Mouse (Mus musculus) embryonic facial prominence, embryonic 11.5 days (tissue): ENCODE measurements around the gene Olfr1193. TPM values are rescaled to one million over a fixed set of nuclear protein-coding genes. Genes with fewer than 3 reads are reported as not detected.
"Not testable (repeated sequence)": the region's sequence is repeated elsewhere in the genome, so short reads cannot be mapped to it uniquely, and the experiment has no call there.

ENCODE experiments used
- ATAC-seq: fragments of 200-750 bp; cut with Nextera tagmentation; replicated peaks from 2 replicates; pipeline ENCODE4 v1.8.0; 2017; ENCODE audit warnings: low read depth; ENCODE audit not compliant: insufficient number of reproducible peaks, low FRiP score, low TSS enrichment
- DNase-seq: peaks from one replicate; pipeline ENCODE4 v3.0.0-alpha.2; 2015; ENCODE audit warnings: low spot score
- H3K27ac ChIP-seq: fragments of 300-500 bp; sonication (generic); replicated peaks from 2 replicates; pipeline ENCODE4 v1.5.1; 2014; ENCODE audit warnings: mild to moderate bottlenecking, low read depth, low read length, control low read depth
- H3K27me3 ChIP-seq: fragments of 300-500 bp; sonication (generic); 2 replicates; pipeline ENCODE4 v1.6.1; 2014; ENCODE audit warnings: mild to moderate bottlenecking, low read length, moderate library complexity, mixed read lengths; ENCODE audit not compliant: control insufficient read depth, insufficient read depth
- H3K36me3 ChIP-seq: fragments of 300-500 bp; sonication (generic); replicated peaks from 2 replicates; pipeline ENCODE4 v1.6.1; 2014; ENCODE audit warnings: low read depth, mild to moderate bottlenecking, low read length, moderate library complexity, mixed read lengths; ENCODE audit not compliant: control insufficient read depth, insufficient read depth
- H3K4me1 ChIP-seq: fragments of 300-500 bp; sonication (generic); 2 replicates; pipeline ENCODE4 v1.6.1; 2014; ENCODE audit warnings: low read length, mixed read lengths; ENCODE audit not compliant: control insufficient read depth, insufficient read depth
- H3K4me2 ChIP-seq: fragments of 300-500 bp; sonication (generic); 2 replicates; pipeline ENCODE4 v1.6.1; 2014; ENCODE audit warnings: low read depth, mild to moderate bottlenecking, control low read depth, low read length, moderate library complexity
- H3K4me3 ChIP-seq: fragments of 300-500 bp; sonication (generic); 2 replicates; pipeline ENCODE4 v1.5.1; 2014; ENCODE audit warnings: low read depth, low read length, control low read depth
- H3K9ac ChIP-seq: fragments of 300-500 bp; sonication (generic); replicated peaks from 2 replicates; pipeline ENCODE4 v1.6.1; 2014; ENCODE audit warnings: mild to moderate bottlenecking, control low read depth, low read length
- H3K9me3 ChIP-seq: fragments of 300-500 bp; sonication (generic); replicated peaks from 2 replicates; pipeline ENCODE4 v1.6.1; 2016; ENCODE audit warnings: mild to moderate bottlenecking, low read length, inconsistent platforms, mixed read lengths; ENCODE audit not compliant: control insufficient read depth
- WGBS: fragments of 180-500 bp; shearing (Covaris S2); extraction: QIAGEN DNeasy Blood & Tissue Kit; methylation state at CpG from one replicate; pipeline ENCODE4 v1.1.7; 2014; 5-methylcytosine and 5-hydroxymethylcytosine counted together
- polyA plus RNA-seq: library from polyadenylated mRNA; unstranded; fragments of >200 nt; fragmentation: Nextera tagmentation; extraction: Ambion mirVana; gene quantifications from 2 replicates; pipeline ENCODE4 v1.2.1, GENCODE M21; 2014

Gene Olfr1193
- polyA plus RNA-seq: not detected in 2 replicates

GRCm38 (mm10) chr2:88675328-88675727 lies at the start of gene Olfr1193:
TSS of gene Olfr1193 (plus strand) at chr2:88675628.
- not testable (repeated sequence) for H3K27me3 ChIP-seq, H3K36me3 ChIP-seq, H3K4me2 ChIP-seq, H3K9me3 ChIP-seq, H3K4me3 ChIP-seq, DNase-seq, H3K9ac ChIP-seq, H3K4me1 ChIP-seq, H3K27ac ChIP-seq, ATAC-seq

GRCm38 (mm10) chr2:88640242-88640641 lies 35.2 kb upstream of the Olfr1193 start, which contains the start of gene Olfr1191-ps1:
TSS of gene Olfr1191-ps1 (plus strand) at chr2:88640542.
- not testable (repeated sequence) for H3K9ac ChIP-seq, DNase-seq, H3K9me3 ChIP-seq, H3K4me1 ChIP-seq, H3K4me2 ChIP-seq, ATAC-seq, H3K4me3 ChIP-seq, H3K36me3 ChIP-seq, H3K27me3 ChIP-seq, H3K27ac ChIP-seq
- 88% methylated on average over 1 of the region's 1 CpGs for WGBS

- DNase-seq (no peak), ATAC-seq (no peak)
- WGBS: 50% methylated on average over 1 of the region's 1 CpGs
- Histone ChIP-seq H3K4me2 (no peak within 1 kb of the TSS), H3K27me3 (no peaks in the 10 kb centered on the region), H3K4me3 (no peak within 1 kb of the TSS), H3K9me3 (no peaks in the 10 kb centered on the region), H3K27ac (no peak within 1 kb of the TSS), H3K9ac (no peak within 1 kb of the TSS), H3K36me3 (no peaks in the 10 kb centered on the region), H3K4me1 (no peaks in the 10 kb centered on the region)
Observed at GRCm38 (mm10) chr2:88648209-88648608, 27.2 kb upstream of the Olfr1193 start, which contains the start of gene Olfr1192-ps1. TSS of gene Olfr1192-ps1 (plus strand) at chr2:88648509.

GRCm38 (mm10) chr2:88689087-88689486 lies 13.7 kb downstream of the Olfr1193 start, which contains the start of gene Olfr1195:
TSS of gene Olfr1195 (minus strand) at chr2:88689187.
- Histone ChIP-seq H3K4me2 (no peak within 1 kb of the TSS), H3K9me3 (no peaks in the 10 kb centered on the region), H3K36me3 (no peaks in the 10 kb centered on the region), H3K27ac (no peak within 1 kb of the TSS), H3K9ac (no peak within 1 kb of the TSS), H3K27me3 (no peaks in the 10 kb centered on the region), H3K4me3 (no peak within 1 kb of the TSS), H3K4me1 (no peaks in the 10 kb centered on the region)
- ATAC-seq (no peak), DNase-seq (no peak)

- Histone ChIP-seq H3K27ac (no peak within 1 kb of the TSS), H3K9me3 (no peaks in the 10 kb centered on the region), H3K27me3 (no peaks in the 10 kb centered on the region), H3K4me1 (no peaks in the 10 kb centered on the region), H3K4me2 (no peak within 1 kb of the TSS), H3K36me3 (no peaks in the 10 kb centered on the region), H3K4me3 (no peak within 1 kb of the TSS), H3K9ac (no peak within 1 kb of the TSS)
- 80% methylated on average over 2 of the region's 2 CpGs for WGBS
- DNase-seq (no peak), ATAC-seq (no peak)
Observed at GRCm38 (mm10) chr2:88704497-88704896, 29.1 kb downstream of the Olfr1193 start, which contains the start of gene Olfr1196. TSS of gene Olfr1196 (minus strand) at chr2:88704597.

Other genes starting within 250 kb of the Olfr1193 start
- gene Olfr1181, start 249.5 kb upstream of the Olfr1193 start, polyA plus RNA-seq: not detected in 2 replicates
- gene Gm13757, start 226.5 kb upstream of the Olfr1193 start, polyA plus RNA-seq: not detected in 2 replicates
- not detected in 2 replicates for gene Olfr1183, start 220.8 kb upstream of the Olfr1193 start, polyA plus RNA-seq
- gene Olfr1184, start 192.0 kb upstream of the Olfr1193 start, polyA plus RNA-seq: not detected in 2 replicates
- gene Olfr1185-ps1, start 182.3 kb upstream of the Olfr1193 start, polyA plus RNA-seq: not detected in 2 replicates
- not detected in 2 replicates for gene Olfr1186, start 157.1 kb upstream of the Olfr1193 start, polyA plus RNA-seq
- not detected in 2 replicates for gene Olfr1188, start 118.7 kb upstream of the Olfr1193 start, polyA plus RNA-seq
- not detected in 2 replicates for gene Olfr1189, start 89.2 kb upstream of the Olfr1193 start, polyA plus RNA-seq
- not detected in 2 replicates for gene Olfr1191-ps1, start 35.1 kb upstream of the Olfr1193 start, polyA plus RNA-seq
- not detected in 2 replicates for gene Olfr1192-ps1, start 27.1 kb upstream of the Olfr1193 start, polyA plus RNA-seq
- not detected in 2 replicates for gene Olfr1195, start 13.6 kb downstream of the Olfr1193 start, polyA plus RNA-seq
- gene Olfr1196, start 29.0 kb downstream of the Olfr1193 start, polyA plus RNA-seq: not detected in 2 replicates
- not detected in 2 replicates for gene Olfr1197, start 56.7 kb downstream of the Olfr1193 start, polyA plus RNA-seq
- not detected in 2 replicates for gene Olfr1198, start 75.7 kb downstream of the Olfr1193 start, polyA plus RNA-seq
- gene Olfr1199, start 84.8 kb downstream of the Olfr1193 start, polyA plus RNA-seq: not detected in 2 replicates
- gene Olfr1200, start 94.9 kb downstream of the Olfr1193 start, polyA plus RNA-seq: not detected in 2 replicates
- gene Olfr1201, start 117.4 kb downstream of the Olfr1193 start, polyA plus RNA-seq: not detected in 2 replicates
- gene Olfr1202, start 138.9 kb downstream of the Olfr1193 start, polyA plus RNA-seq: not detected in 2 replicates
- not detected in 2 replicates for gene Olfr1205, start 154.1 kb downstream of the Olfr1193 start, polyA plus RNA-seq
- not detected in 2 replicates for gene Olfr1204, start 173.7 kb downstream of the Olfr1193 start, polyA plus RNA-seq
- gene Olfr1206, start 187.6 kb downstream of the Olfr1193 start, polyA plus RNA-seq: not detected in 2 replicates
- not detected in 2 replicates for gene Olfr1208, start 226.7 kb downstream of the Olfr1193 start, polyA plus RNA-seq
- not detected in 2 replicates for gene Olfr1209, start 239.5 kb downstream of the Olfr1193 start, polyA plus RNA-seq